Mouse (Mus musculus): Measurements from ENCODE around the gene Zbtb18. TPM values are rescaled to one million over a fixed set of nuclear protein-coding genes. Genes with fewer than 3 reads are reported as not detected.

Zbtb18 gene
- polyA plus RNA-seq, 1 experiment from 2014 or later, result 136 TPM

DNA sequence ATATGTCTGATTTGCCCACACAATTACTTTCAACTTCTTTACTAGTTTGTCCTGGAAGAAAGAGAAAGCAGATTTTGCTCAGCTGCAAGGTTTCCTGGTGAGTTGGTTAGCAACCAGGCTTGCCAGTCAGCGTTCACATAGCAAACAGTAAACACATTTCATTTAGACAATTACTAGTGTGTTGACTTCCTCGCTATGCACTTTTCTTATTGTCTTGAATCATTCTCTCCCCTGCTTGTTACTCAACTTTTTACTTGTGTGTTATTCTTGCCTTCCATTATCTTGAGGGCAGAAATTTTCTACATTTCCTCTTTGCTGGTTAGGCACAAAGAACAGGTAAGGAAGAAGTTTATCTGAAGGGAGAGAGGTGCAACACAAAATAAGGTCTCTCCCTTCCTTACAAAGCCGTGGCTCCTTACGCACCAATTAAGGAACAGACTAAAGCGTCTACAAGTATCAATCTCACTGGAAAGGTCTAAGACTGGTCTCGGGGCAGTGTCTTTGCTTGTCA lies 1.1 kb upstream of the Zbtb18 start:
- H3K9ac ChIP-seq (replicated peaks), result peak overlapping the region; percentile 74
- no peaks in the 10 kb centered on the region for H3K27me3 ChIP-seq
- peak overlapping the region; percentile 51 for H3K4me2 ChIP-seq (replicated peaks)
- H3K4me1 ChIP-seq, result peaks cover 24% of the 10 kb centered on the region
- no peaks in the 10 kb centered on the region for H3K9me3 ChIP-seq
- ATAC-seq (replicated peaks), result no peak
- no peaks in the 10 kb centered on the region for H3K36me3 ChIP-seq
- peak overlapping the region; percentile 71 for H3K4me3 ChIP-seq
- peak overlapping the region; percentile 98 for H3K27ac ChIP-seq (replicated peaks)
- WGBS, result 0% methylated on average over 6 of the region's 6 CpGs

GRCm38 (mm10) chr1:177441492-177442195 lies 507 bp upstream of the Zbtb18 start:
- WGBS, result under 1% methylated on average over 87 of the region's 87 CpGs
- Histone ChIP-seq H3K9me3 (no peaks in the 10 kb centered on the region), H3K4me1 (peaks cover 29% of the 10 kb centered on the region), H3K27ac (replicated peaks) (peak overlapping the region; percentile 99), H3K4me3 (peak overlapping the region; percentile 71), H3K36me3 (no peaks in the 10 kb centered on the region), H3K9ac (replicated peaks) (peak overlapping the region; percentile 74), H3K27me3 (no peaks in the 10 kb centered on the region), H3K4me2 (replicated peaks) (peak overlapping the region; percentile 51)
- peak; percentile 99 for ATAC-seq (replicated peaks)

- WGBS, result under 1% methylated on average over 55 of the region's 62 CpGs
- peaks cover 5% of the 10 kb centered on the region for H3K36me3 ChIP-seq
- peak overlapping the region; percentile 71 for H3K4me3 ChIP-seq
- no peaks in the 10 kb centered on the region for H3K9me3 ChIP-seq
- H3K4me1 ChIP-seq, result peaks cover 43% of the 10 kb centered on the region
- H3K4me2 ChIP-seq (replicated peaks), result peak overlapping the region; percentile 58
- H3K27ac ChIP-seq (replicated peaks), result peak overlapping the region; percentile 99
- no peaks in the 10 kb centered on the region for H3K27me3 ChIP-seq
- no peak for ATAC-seq (replicated peaks)
- peak overlapping the region; percentile 77 for H3K9ac ChIP-seq (replicated peaks)
Measured at GRCm38 (mm10) chr1:177442821-177443723, 921 bp downstream of the Zbtb18 start.

- Histone ChIP-seq H3K36me3 (peaks cover 11% of the 10 kb centered on the region), H3K27ac (replicated peaks) (peak overlapping the region; percentile 99), H3K4me1 (peaks cover 49% of the 10 kb centered on the region), H3K9ac (replicated peaks) (peak overlapping the region; percentile 77), H3K9me3 (no peaks in the 10 kb centered on the region), H3K27me3 (no peaks in the 10 kb centered on the region), H3K4me3 (peak overlapping the region; percentile 71), H3K4me2 (replicated peaks) (peak overlapping the region; percentile 58)
- ATAC-seq (replicated peaks), result no peak
- WGBS, result 3% methylated on average over 9 of the region's 9 CpGs
Measured at GRCm38 (mm10) chr1:177443724-177444482, 1.8 kb downstream of the Zbtb18 start.

DNA sequence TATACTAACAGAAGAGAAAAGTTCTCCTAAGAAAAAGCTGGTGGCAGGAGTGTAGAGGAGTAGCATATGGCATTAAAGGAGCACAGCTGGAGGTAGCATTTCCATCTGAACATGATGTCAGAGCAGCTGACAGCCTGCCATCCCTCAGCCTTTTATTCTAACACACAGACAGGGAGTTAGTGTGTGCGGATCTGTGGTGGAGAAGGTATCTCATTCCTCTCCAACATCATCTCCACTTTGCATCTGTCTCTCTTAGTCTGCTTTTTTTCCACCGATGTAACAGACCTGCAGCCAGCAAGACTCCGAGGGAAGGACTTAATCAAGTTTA lies 2.3 kb downstream of the Zbtb18 start:
- Histone ChIP-seq H3K4me1 (peaks cover 53% of the 10 kb centered on the region), H3K27ac (replicated peaks) (peak overlapping the region; percentile 99), H3K4me3 (peak overlapping the region; percentile 71), H3K27me3 (no peaks in the 10 kb centered on the region), H3K9ac (replicated peaks) (peak overlapping the region; percentile 77), H3K36me3 (peaks cover 11% of the 10 kb centered on the region), H3K4me2 (replicated peaks) (peak overlapping the region; percentile 58), H3K9me3 (no peaks in the 10 kb centered on the region)
- peak; percentile 18 for ATAC-seq (replicated peaks)
- under 1% methylated on average over 3 of the region's 3 CpGs for WGBS

DNA sequence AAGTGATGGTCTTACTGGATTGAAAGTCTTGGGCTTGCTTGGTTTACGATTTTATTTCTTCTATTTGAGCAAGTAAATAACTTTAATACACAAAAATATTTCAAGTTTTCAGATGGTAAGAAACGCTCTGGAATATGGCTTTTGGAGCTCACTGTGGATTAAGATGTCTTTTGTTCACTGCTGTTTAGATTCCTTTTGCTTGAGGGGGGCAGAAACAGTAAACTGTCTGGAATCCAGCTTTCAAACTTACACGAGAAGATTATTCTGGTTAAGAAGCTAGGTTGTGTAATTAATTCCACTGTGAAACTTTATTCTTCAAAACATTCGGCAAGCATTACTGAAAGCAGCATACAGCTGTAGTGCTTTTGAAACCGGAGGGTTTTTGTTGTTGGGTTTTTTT lies 2.8 kb downstream of the Zbtb18 start:
- Histone ChIP-seq H3K4me1 (peaks cover 53% of the 10 kb centered on the region), H3K27ac (replicated peaks) (peak overlapping the region; percentile 99), H3K36me3 (peaks cover 11% of the 10 kb centered on the region), H3K9ac (replicated peaks) (peak overlapping the region; percentile 77), H3K27me3 (no peaks in the 10 kb centered on the region), H3K4me2 (replicated peaks) (peak overlapping the region; percentile 58), H3K4me3 (peak overlapping the region; percentile 71), H3K9me3 (no peaks in the 10 kb centered on the region)
- no peak for ATAC-seq (replicated peaks)
- 4% methylated on average over 5 of the region's 5 CpGs for WGBS

DNA sequence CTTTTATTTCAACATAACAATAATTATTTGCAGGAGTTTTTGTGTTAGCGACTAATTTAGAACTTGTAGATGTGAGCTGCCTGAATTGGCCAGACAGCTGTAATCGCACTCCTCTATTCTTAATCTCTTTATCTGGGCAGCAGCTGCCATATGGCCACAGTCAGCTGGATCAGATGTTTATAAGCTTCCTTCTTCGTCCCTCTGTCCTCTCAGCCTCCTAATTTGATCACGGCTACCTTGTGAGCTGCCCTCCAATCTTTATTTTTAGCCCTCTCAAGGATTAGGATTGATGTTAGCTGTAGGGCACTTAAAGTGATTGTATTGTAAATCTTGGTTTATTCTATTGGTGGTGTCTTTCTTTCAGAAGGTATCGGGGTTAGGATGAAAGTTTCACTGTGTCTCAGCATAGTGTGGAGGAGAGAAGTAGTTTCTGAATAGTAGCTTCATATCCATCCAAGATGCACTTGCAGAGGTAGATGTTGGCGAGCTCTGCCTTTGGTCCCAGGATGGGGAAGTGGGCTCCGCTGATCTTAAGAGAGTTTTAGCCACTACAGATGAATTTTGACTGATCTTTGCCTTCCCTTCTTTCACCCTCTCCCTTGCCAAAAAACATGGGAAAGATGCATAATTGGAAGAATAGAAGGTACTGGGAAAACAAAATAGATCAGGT lies 3.4 kb downstream of the Zbtb18 start:
- Histone ChIP-seq H3K9ac (replicated peaks) (peak overlapping the region; percentile 77), H3K36me3 (peaks cover 11% of the 10 kb centered on the region), H3K4me2 (replicated peaks) (peak overlapping the region; percentile 58), H3K27ac (replicated peaks) (peak overlapping the region; percentile 99), H3K4me1 (peaks cover 53% of the 10 kb centered on the region), H3K4me3 (peak overlapping the region; percentile 71), H3K9me3 (no peaks in the 10 kb centered on the region), H3K27me3 (no peaks in the 10 kb centered on the region)
- ATAC-seq (replicated peaks), result no peak
- whole genome bisulfite sequencing, result 11% methylated on average over 7 of the region's 7 CpGs

DNA sequence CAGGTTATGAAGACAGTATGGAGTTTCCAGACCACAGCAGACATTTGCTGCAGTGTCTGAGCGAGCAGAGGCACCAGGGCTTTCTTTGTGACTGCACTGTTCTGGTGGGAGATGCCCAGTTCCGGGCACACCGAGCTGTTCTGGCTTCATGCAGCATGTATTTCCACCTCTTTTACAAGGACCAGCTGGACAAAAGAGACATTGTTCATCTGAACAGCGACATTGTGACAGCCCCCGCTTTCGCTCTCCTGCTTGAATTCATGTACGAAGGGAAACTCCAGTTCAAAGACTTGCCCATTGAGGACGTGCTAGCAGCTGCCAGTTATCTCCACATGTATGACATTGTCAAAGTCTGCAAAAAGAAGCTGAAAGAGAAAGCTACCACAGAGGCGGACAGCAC lies 4.9 kb downstream of the Zbtb18 start:
- peak overlapping the region; percentile 71 for H3K4me3 ChIP-seq
- peaks cover 53% of the 10 kb centered on the region for H3K4me1 ChIP-seq
- peaks cover 14% of the 10 kb centered on the region for H3K36me3 ChIP-seq
- peak overlapping the region; percentile 76 for H3K9ac ChIP-seq (replicated peaks)
- H3K27me3 ChIP-seq, result no peaks in the 10 kb centered on the region
- peak; percentile 24; the same call in 1 of the 2 replicates for ATAC-seq (replicated peaks)
- 7% methylated on average over 9 of the region's 9 CpGs for WGBS
- no peaks in the 10 kb centered on the region for H3K9me3 ChIP-seq
- H3K27ac ChIP-seq (replicated peaks), result peak overlapping the region; percentile 99
- H3K4me2 ChIP-seq (replicated peaks), result peak overlapping the region; percentile 51

DNA sequence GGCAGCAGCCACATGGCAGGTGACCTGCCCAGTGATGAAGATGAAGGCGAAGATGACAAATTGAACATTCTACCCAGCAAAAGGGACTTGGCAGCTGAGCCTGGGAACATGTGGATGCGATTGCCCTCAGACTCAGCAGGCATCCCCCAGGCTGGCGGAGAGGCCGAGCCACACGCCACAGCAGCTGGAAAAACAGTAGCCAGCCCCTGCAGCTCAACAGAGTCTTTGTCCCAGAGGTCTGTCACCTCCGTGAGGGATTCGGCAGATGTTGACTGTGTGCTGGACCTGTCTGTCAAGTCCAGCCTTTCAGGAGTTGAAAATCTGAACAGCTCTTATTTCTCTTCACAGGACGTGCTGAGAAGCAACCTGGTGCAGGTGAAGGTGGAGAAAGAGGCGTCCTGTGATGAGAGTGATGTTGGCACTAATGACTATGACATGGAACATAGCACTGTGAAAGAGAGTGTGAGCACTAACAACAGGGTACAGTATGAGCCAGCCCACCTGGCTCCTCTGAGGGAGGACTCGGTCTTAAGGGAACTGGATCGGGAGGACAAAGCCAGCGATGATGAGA lies 5.5 kb downstream of the Zbtb18 start:
- Histone ChIP-seq H3K4me1 (peaks cover 54% of the 10 kb centered on the region), H3K27ac (replicated peaks) (peak overlapping the region; percentile 99), H3K27me3 (no peaks in the 10 kb centered on the region), H3K36me3 (peaks cover 14% of the 10 kb centered on the region), H3K4me2 (replicated peaks) (peak overlapping the region; percentile 51), H3K4me3 (peak overlapping the region; percentile 71), H3K9ac (replicated peaks) (peak overlapping the region; percentile 76), H3K9me3 (no peaks in the 10 kb centered on the region)
- 21% methylated on average over 12 of the region's 12 CpGs for WGBS
- ATAC-seq (replicated peaks), result peak; percentile 12

- peaks cover 14% of the 10 kb centered on the region for H3K36me3 ChIP-seq
- WGBS, result 57% methylated on average over 25 of the region's 25 CpGs
- no peaks in the 10 kb centered on the region for H3K9me3 ChIP-seq
- H3K9ac ChIP-seq (replicated peaks), result peak overlapping the region; percentile 76
- peak overlapping the region; percentile 71 for H3K4me3 ChIP-seq
- H3K27ac ChIP-seq (replicated peaks), result peak overlapping the region; percentile 99
- H3K4me2 ChIP-seq (replicated peaks), result peak overlapping the region; percentile 51
- peaks cover 56% of the 10 kb centered on the region for H3K4me1 ChIP-seq
- H3K27me3 ChIP-seq, result no peaks in the 10 kb centered on the region
- no peak; the same call in 1 of the 2 replicates for ATAC-seq (replicated peaks)
Measured at GRCm38 (mm10) chr1:177448121-177448561, 6.0 kb downstream of the Zbtb18 start.

DNA sequence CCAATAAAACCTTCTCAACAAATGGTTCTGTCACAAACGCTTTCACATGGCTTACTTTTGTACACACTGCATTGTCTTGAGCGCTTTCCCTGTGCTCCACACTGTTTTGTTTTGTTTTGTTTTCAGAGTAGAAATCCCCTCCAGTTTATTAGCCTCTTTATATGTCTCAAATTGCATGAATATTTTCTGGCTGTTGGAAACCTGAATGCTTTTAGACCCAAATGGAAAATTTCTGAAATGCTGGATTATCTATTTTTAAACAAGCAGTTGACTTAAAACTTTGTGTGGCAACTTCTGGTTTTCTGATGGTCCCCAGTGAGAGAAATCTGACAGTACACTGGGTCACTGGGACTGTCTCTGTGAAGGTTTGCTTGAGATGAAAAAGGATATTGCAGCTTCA lies 6.8 kb downstream of the Zbtb18 start:
- Histone ChIP-seq H3K4me2 (replicated peaks) (peak overlapping the region; percentile 51), H3K9me3 (no peaks in the 10 kb centered on the region), H3K27ac (replicated peaks) (peak overlapping the region; percentile 99), H3K36me3 (peaks cover 14% of the 10 kb centered on the region), H3K4me1 (peaks cover 53% of the 10 kb centered on the region), H3K9ac (replicated peaks) (peak overlapping the region; percentile 50), H3K4me3 (peak overlapping the region; percentile 71), H3K27me3 (no peaks in the 10 kb centered on the region)
- no peak for ATAC-seq (replicated peaks)
- WGBS, result 9% methylated on average over 2 of the region's 2 CpGs

All from forebrain, embryonic 15.5 days (tissue).